Mouse (Mus musculus): ENCODE measurements around the gene Troap. TPM values are rescaled to one million over a fixed set of nuclear protein-coding genes. Genes with fewer than 3 reads are reported as not detected.

The Troap gene
- polyA plus RNA-seq (2017; shearing (Covaris generic)), result 1 to 10 TPM in 2 of 3 experiments, under 1 TPM in 1; 0.92 to 9.3 (median 1.1) TPM

- peak; percentile 22 for ATAC-seq
Measured at GRCm38 (mm10) chr15:99074019-99074599, at the start of gene Troap. Gene Troap, plus strand, starts transcription at chr15:99074575.

GRCm38 (mm10) chr15:99024668-99025314 lies 49.6 kb upstream of the Troap start:
- peak; percentile 51 for ATAC-seq

- no peak for ATAC-seq
Measured at GRCm38 (mm10) chr15:99025414-99025813, 49.0 kb upstream of the Troap start.

- no peak for ATAC-seq
Measured at GRCm38 (mm10) chr15:99026259-99026658, 48.1 kb upstream of the Troap start.

- ATAC-seq, result no peak
Measured at GRCm38 (mm10) chr15:99027116-99027515, 47.3 kb upstream of the Troap start.

- ATAC-seq, result no peak
Measured at GRCm38 (mm10) chr15:99028874-99029458, 45.4 kb upstream of the Troap start.

GRCm38 (mm10) chr15:99029619-99030584 lies 44.5 kb upstream of the Troap start, which contains the start of gene Tuba1c:
Gene Tuba1c, plus strand, starts transcription at chr15:99029891.
- peak; percentile 90 for ATAC-seq

- no peak for ATAC-seq
Measured at GRCm38 (mm10) chr15:99030585-99031387, 43.6 kb upstream of the Troap start.

GRCm38 (mm10) chr15:99031388-99031675 lies 43.0 kb upstream of the Troap start:
- no peak for ATAC-seq

- ATAC-seq, result no peak
Measured at GRCm38 (mm10) chr15:99032041-99032725, 42.2 kb upstream of the Troap start.

GRCm38 (mm10) chr15:99032726-99033250 lies 41.6 kb upstream of the Troap start:
- no peak for ATAC-seq

- ATAC-seq, result no peak
Measured at GRCm38 (mm10) chr15:99033498-99034270, 40.7 kb upstream of the Troap start.

- no peak for ATAC-seq
Measured at GRCm38 (mm10) chr15:99035431-99035830, 38.9 kb upstream of the Troap start.

GRCm38 (mm10) chr15:99036249-99036905 lies 38.0 kb upstream of the Troap start:
- ATAC-seq, result no peak

GRCm38 (mm10) chr15:99038025-99038424 lies 36.4 kb upstream of the Troap start:
- no peak for ATAC-seq

GRCm38 (mm10) chr15:99038797-99039196 lies 35.6 kb upstream of the Troap start:
- ATAC-seq, result no peak

GRCm38 (mm10) chr15:99039306-99039705 lies 35.1 kb upstream of the Troap start:
- no peak for ATAC-seq

- no peak for ATAC-seq
Measured at GRCm38 (mm10) chr15:99039996-99040919, 34.1 kb upstream of the Troap start.

All from inflammation-experienced regulatory T-cells, adult 6 months (primary cell).